Mouse (Mus musculus) heart, adult 11 months (tissue): ENCODE measurements at regions not wholly inside any gene's neighbourhood (a gene's known extent, or its start where the extent isn't known, plus 50 kb on each side); places are given as distances from the start of the nearest gene placed in this dataset.
"Not testable (repeated sequence)": the region's sequence is repeated elsewhere in the genome, so short reads cannot be mapped to it uniquely, and the experiment has no call there.

ENCODE experiments used
- DNase-seq: peaks from one replicate; pipeline ENCODE4 v3.0.0; 2022

GRCm38 (mm10) chr11:13170449-13170848 lies 705.7 kb upstream of the Cobl start:
- no peak for DNase-seq

- no peak for DNase-seq
These were observed 687.1 kb upstream of the Cobl start for GRCm38 (mm10) chr11:13151901-13152300.

- DNase-seq, result not testable (repeated sequence)
These were observed 678.0 kb upstream of the Cobl start for GRCm38 (mm10) chr11:13142721-13143120.

- DNase-seq, result no peak
These were observed 662.0 kb upstream of the Cobl start for GRCm38 (mm10) chr11:13126808-13127207.

- DNase-seq, result peak; percentile 83
These were observed 647.7 kb upstream of the Cobl start for GRCm38 (mm10) chr11:13112486-13112885.
